Mouse (Mus musculus): ENCODE data around the gene Gnas.
"Not testable (repeated sequence)": the region's sequence is repeated elsewhere in the genome, so short reads cannot be mapped to it uniquely, and the experiment has no call there.

The Gnas gene

DNA sequence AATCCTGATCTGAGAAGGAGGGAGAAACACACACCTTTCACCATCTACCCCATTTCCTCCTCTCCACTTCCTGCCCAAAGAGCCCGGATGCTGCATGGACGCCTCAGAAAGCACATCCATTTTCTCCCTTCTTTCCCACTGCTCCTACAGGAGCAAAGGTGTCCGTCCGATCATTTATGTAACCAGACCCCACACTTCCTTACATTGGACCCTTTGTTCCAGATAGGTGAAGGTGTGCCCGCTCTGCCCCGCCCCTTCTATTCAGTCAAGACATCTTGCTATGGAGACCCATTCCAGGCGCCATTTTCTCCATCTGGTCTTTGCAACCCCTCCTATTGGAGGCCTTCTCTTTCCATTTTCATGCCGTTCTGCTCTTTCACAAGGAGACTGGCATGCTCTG is 10.3 kb downstream of the Gnas start:
- no peak for DNase-seq (ENCODE audit: low spot score in 2 of 2)

DNA sequence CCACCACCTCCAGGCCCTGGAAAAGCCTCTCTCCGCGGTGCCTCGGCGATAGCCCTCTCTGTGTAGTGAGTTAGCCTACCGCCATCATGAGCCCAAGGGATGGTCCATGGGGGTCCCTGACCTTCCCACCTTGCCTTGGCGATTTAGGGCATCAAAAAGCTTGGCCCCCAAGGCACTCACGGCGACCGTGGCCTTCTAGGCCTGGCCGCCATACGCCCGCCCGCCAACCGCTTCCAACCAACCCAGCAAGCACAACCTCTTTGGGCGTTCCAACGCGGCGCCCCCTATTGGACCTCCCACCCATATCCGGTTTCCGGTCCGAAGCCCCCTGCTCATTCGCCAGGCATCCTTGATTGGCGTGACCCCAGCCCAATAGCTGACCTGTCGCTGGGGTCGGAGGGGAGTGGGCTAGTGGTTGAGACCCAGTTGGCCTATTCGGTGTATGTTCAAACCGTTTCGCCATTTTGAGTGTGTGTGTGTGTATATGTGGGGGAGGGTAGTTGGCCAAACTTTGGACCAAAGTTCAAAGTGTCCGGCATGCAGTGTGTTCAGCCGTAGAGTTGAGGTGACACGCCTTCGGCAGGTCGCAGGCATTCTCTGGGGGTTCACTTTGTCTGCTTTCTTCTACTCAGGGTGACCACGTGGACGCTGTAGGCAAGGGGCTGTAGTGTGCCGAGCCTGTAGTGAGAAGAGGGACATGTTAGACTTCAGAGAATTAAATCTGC is 11.2 kb downstream of the Gnas start:
- peak; percentile 43 to 62 for DNase-seq (ENCODE audit: low spot score in 2 of 2)

DNA sequence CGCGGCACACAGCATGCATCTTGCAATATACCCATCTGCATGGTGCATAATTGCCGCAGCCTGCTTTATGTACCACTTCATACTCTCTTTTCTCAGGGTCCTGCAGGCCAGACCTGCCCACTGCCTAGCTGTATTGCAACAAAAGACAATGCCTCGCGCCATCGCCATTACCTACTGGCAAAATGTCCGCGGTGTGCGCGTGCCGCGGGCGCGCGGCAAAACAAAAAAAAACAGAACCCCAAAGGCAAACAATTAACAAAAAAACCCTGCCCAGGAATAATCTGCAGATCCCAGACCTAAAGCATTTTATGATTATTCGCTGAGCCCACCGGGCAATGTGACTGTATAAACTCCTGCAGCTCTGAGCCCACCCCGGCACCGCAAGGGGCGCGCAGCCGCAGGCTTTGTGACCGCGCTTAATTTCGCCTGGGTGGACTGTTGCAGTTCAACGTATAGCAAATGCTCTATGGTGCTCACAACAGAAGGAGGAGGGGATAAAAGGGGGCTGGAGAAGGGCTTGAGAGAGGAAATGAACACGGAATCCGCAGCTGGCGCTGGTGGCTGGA is 11.9 kb downstream of the Gnas start:
- DNase-seq (ENCODE audit: low spot score in 2 of 2): no peak

- DNase-seq (ENCODE audit: low spot score in 2 of 2): no peak
Observed at GRCm38 (mm10) chr2:174297086-174297571, 13.0 kb downstream of the Gnas start.

DNA sequence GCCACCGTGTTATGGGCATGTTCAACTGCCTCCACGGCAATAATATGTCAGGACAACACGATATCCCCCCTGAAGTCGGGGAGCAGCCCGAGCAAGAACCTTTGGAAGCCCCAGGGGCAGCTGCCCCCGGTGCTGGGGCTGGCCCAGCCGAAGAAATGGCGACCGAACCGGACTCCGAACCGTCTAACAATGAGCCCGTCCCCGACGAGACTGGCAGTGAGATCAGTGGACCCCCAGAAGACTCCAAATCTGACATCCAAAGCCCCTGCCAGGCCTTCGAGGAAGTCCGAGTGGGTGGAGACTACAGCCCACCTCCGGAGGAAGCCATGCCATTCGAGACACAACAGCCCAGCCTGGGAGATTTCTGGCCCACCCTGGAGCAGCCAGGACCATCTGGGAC is 13.7 kb downstream of the Gnas start:
- DNase-seq (ENCODE audit: low spot score in 2 of 2): no peak

- DNase-seq (ENCODE audit: low spot score in 2 of 2): no peak
Observed at GRCm38 (mm10) chr2:174298471-174298870, 14.4 kb downstream of the Gnas start.

DNA sequence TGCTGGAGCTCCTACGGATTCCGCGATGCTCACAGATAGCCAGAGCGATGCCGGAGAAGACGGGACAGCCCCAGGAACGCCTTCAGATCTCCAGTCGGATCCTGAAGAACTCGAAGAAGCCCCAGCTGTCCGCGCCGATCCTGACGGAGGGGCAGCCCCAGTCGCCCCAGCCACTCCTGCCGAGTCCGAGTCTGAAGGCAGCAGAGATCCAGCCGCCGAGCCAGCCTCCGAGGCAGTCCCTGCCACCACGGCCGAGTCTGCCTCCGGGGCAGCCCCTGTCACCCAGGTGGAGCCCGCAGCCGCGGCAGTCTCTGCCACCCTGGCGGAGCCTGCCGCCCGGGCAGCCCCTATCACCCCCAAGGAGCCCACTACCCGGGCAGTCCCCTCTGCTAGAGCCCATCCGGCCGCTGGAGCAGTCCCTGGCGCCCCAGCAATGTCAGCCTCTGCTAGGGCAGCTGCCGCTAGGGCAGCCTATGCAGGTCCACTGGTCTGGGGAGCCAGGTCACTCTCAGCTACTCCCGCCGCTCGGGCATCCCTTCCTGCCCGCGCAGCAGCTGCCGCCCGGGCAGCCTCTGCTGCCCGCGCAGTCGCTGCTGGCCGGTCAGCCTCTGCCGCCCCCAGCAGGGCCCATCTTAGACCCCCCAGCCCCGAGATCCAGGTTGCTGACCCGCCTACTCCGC is 15.1 kb downstream of the Gnas start:
- no peak for DNase-seq (ENCODE audit: low spot score in 2 of 2)

DNA sequence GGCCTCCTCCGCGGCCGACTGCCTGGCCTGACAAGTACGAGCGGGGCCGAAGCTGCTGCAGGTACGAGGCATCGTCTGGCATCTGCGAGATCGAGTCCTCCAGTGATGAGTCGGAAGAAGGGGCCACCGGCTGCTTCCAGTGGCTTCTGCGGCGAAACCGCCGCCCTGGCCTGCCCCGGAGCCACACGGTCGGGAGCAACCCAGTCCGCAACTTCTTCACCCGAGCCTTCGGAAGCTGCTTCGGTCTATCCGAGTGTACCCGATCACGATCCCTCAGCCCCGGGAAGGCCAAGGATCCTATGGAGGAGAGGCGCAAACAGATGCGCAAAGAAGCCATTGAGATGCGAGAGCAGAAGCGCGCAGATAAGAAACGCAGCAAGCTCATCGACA is 15.6 kb downstream of the Gnas start:
- no peak for DNase-seq (ENCODE audit: low spot score in 2 of 2)

DNA sequence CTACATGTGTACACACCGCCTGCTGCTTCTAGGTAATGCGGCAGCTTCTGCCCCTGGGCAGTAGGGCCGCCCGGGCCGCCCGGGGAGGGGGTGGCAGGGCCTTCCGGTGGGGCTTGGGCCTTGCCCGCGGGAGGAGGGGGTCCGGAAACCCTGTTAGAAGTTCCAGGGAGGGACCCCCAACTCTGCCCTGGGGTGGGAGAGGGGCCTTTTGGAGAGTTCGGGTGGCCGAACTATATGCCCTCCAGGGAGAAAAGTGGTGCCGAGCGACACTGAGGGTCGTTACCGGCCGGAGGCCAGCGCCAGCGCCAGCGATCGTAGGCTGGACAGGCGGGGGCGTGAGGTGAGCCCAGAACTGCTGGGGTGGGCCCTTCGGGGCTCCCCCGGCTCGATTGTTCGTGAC is 16.1 kb downstream of the Gnas start:
- DNase-seq (ENCODE audit: low spot score in 2 of 2): no peak

- DNase-seq (ENCODE audit: low spot score in 2 of 2): no peak
Observed at GRCm38 (mm10) chr2:174300666-174301065, 16.5 kb downstream of the Gnas start.

- no peak for DNase-seq (ENCODE audit: low spot score in 2 of 2)
Observed at GRCm38 (mm10) chr2:174302526-174302925, 18.4 kb downstream of the Gnas start.

DNA sequence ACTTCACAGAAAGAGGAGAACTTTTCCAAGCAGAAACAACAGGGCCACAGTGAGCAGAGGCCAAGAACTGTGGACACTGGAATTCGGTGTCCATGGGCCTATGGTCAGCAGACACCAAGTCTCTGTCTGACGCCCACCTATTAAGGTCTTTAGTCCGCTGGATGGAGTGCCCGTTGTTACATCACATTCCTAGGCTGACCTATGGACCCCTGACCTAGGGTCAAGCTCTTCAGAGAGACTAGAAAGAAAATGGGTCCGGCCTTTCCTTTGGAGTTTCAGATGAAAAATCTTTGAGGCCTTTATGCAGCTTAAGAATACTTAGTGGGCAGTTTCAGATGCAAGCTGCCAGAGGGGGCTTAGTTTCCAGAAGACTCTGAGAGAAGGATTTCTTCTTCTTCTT is 21.5 kb downstream of the Gnas start:
- DNase-seq (ENCODE audit: low spot score in 2 of 2): no peak

GRCm38 (mm10) chr2:174307903-174308302 is 23.8 kb downstream of the Gnas start:
- DNase-seq (ENCODE audit: low spot score in 2 of 2): no peak

- DNase-seq (ENCODE audit: low spot score in 2 of 2): peak; percentile 27 to 52
Observed at GRCm38 (mm10) chr2:174310913-174311514, 26.9 kb downstream of the Gnas start.

GRCm38 (mm10) chr2:174311613-174312012 is 27.5 kb downstream of the Gnas start:
- DNase-seq (ENCODE audit: low spot score in 2 of 2): no peak

DNA sequence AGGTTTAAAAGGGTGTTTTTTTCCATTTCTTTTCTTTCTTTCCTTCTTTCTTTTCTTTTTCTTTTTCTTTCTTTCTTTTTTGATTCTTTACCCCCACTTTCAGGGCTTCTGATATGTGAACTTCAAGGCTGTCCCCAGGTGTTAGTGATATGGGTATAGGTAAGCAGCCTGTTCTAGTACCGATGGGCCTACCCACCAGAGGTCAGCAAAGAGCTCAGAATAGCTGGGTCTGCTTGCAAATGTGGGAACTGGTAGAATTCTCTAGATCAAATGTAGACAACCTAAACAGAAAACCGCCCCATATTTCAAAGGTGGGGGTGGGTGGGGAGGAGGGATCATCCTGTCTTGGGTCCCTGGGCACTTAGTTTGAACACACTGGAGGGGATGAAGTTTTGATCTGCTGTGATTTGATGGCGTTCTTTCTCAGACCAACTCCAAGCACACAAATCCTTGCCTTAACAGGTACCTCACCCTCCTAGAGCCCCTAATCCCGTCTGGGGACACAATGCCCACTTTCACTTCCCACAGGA is 28.1 kb downstream of the Gnas start:
- DNase-seq (ENCODE audit: low spot score in 2 of 2): peak; percentile 77 to 80

DNA sequence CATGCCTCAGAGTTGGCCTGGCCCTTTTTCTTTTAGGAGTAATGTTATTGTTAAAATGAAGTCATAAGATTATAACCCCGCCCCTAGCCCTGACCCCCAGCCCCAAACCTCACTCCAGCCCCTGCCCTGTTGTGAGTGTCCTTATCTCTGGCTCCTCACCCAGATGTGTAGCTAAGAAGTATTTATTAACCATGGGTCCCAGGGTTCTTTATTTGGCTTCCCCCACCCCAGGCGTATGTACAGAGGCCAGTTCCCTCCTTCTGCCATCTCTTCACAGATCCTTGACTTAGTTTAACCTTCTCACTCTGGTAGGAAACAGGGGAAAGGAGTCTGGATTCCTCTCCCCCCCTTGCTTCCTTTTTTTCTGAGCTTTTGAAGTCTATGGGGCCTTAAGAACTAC is 28.5 kb downstream of the Gnas start:
- no peak for DNase-seq (ENCODE audit: low spot score in 2 of 2)

DNA sequence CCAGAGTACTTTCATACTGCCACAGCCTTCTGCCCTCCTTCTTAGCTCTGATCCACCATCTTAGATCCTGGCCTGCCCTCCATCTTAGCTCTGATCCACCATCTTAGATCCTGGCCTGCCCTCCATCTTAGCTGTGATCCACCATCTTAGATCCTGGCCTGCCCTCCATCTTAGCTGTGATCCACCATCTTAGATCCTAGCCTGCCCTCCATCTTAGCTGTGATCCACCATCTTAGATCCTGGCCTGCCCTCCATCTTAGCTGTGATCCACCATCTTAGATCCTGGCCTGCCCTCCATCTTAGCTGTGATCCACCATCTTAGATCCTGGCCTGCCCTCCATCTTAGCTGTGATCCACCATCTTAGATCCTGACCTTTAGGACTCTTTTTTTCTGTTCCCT is 31.3 kb downstream of the Gnas start:
- not testable (repeated sequence) for DNase-seq (ENCODE audit: low spot score in 2 of 2)

- DNase-seq (ENCODE audit: low spot score in 2 of 2): no peak
Observed at GRCm38 (mm10) chr2:174316661-174317060, 32.5 kb downstream of the Gnas start.

DNA sequence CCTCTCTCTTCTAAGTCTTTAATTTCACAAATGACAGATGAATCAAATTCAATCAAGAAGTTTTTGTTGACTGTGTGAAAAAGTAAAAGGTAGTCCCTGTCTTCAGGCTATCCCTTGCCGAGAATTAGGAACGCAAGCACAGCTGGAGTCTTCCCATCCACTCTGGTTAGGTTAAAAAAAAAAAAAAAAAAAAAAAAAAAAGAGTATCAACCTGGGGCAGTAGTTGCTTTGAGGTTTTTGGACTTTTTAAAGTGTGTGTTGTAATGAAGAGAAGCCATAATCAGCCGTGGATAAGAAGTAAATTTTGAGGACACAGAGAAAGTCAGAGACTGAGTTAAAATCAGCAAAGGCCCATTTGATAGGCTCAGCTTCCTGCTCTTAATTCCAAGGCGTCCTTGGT is 41.9 kb downstream of the Gnas start:
- DNase-seq (ENCODE audit: low spot score in 2 of 2): no peak

DNA sequence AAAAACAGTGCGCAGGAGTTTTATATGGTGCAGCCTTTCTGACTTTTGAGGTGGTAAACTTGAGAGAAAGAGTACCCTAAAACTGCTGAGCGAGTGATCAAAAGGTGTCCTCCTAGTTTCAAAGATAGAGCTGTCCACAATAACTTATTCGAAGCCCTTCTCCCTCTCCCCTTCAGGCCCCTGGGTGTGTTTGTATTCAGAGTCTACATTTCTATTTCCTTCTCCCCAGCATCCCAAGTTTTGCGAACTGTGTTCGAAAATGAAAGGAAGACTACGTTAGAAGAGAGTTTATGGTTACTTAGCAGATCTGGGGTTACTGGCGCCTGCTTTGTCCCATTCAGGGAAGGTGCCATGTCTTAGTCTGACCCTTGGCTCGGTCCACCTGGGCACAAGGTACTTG is 42.4 kb downstream of the Gnas start:
- DNase-seq (ENCODE audit: low spot score in 2 of 2): no peak

- DNase-seq (ENCODE audit: low spot score in 2 of 2): peak; percentile 48 to 57
Observed at GRCm38 (mm10) chr2:174327295-174327981, 43.3 kb downstream of the Gnas start.
